Mouse (Mus musculus): ENCODE measurements around the gene Cldn13. TPM values are rescaled to one million over a fixed set of nuclear protein-coding genes. Genes with fewer than 3 reads are reported as not detected.

The Cldn13 gene
- not detected for polyA plus RNA-seq (2012; fragmentation: generic; extraction: Trizol)

GRCm38 (mm10) chr5:134915311-134915710 lies at the start of gene Cldn13:
Gene Cldn13, minus strand, starts transcription at chr5:134915526.

GRCm38 (mm10) chr5:134946857-134947255 lies 31.5 kb upstream of the Cldn13 start, which contains the start of gene Cldn4:
Gene Cldn4, minus strand, starts transcription at chr5:134946934.

GRCm38 (mm10) chr5:134932179-134932902 lies 17.0 kb upstream of the Cldn13 start, which contains the start of gene Mettl27:
Gene Mettl27, plus strand, starts transcription at chr5:134932368.

GRCm38 (mm10) chr5:134906633-134907032 lies 8.7 kb downstream of the Cldn13 start, which contains the start of gene Tmem270:
Gene Tmem270, minus strand, starts transcription at chr5:134906733.

Other genes starting within 250 kb of the Cldn13 start
- 10 to 100 TPM in 1 of 2 experiments, 1 to 10 TPM in 1; 8.8 to 10.6 TPM for gene Limk1, start 226.9 kb downstream of the Cldn13 start, polyA plus RNA-seq (2012; fragmentation: generic; extraction: Trizol)
- 10 to 100 TPM in 1 of 2 experiments, under 1 TPM in 1; 0.04 to 12.8 TPM for gene Eln, start 168.2 kb downstream of the Cldn13 start, polyA plus RNA-seq (2012; fragmentation: generic; extraction: Trizol)
- gene Tmem270, start 8.8 kb downstream of the Cldn13 start, polyA plus RNA-seq (2012; fragmentation: generic; extraction: Trizol) = not detected
- 10 to 100 TPM in 1 of 2 experiments, 1 to 10 TPM in 1; 4.0 to 32.3 TPM for gene Mettl27, start 16.8 kb upstream of the Cldn13 start, polyA plus RNA-seq (2012; fragmentation: generic; extraction: Trizol)
- gene Cldn4, start 31.4 kb upstream of the Cldn13 start, polyA plus RNA-seq (2012; fragmentation: generic; extraction: Trizol) = not detected
- not detected for gene Cldn3, start 70.7 kb upstream of the Cldn13 start, polyA plus RNA-seq (2012; fragmentation: generic; extraction: Trizol)
- 10 to 100 TPM; 30.4 to 30.8 TPM for gene Abhd11, start 93.6 kb upstream of the Cldn13 start, polyA plus RNA-seq (2012; fragmentation: generic; extraction: Trizol)
- 1 to 10 TPM; 1.6 to 5.4 TPM for gene Stx1a, start 108.0 kb upstream of the Cldn13 start, polyA plus RNA-seq (2012; fragmentation: generic; extraction: Trizol)
- gene Dnajc30, start 148.7 kb upstream of the Cldn13 start, polyA plus RNA-seq (2012; fragmentation: generic; extraction: Trizol) = 10 to 100 TPM; 23.6 to 34.4 TPM
- gene Bud23, start 149.4 kb upstream of the Cldn13 start, polyA plus RNA-seq (2012; fragmentation: generic; extraction: Trizol) = 10 to 100 TPM; 29.7 to 34.2 TPM
- 10 to 100 TPM in 1 of 2 experiments, 1 to 10 TPM in 1; 4.9 to 16.4 TPM for gene Vps37d, start 162.7 kb upstream of the Cldn13 start, polyA plus RNA-seq (2012; fragmentation: generic; extraction: Trizol)
- gene Mlxipl, start 174.4 kb upstream of the Cldn13 start, polyA plus RNA-seq (2012; fragmentation: generic; extraction: Trizol) = not detected
- gene Tbl2, start 234.1 kb upstream of the Cldn13 start, polyA plus RNA-seq (2012; fragmentation: generic; extraction: Trizol) = 10 to 100 TPM in 1 of 2 experiments, 1 to 10 TPM in 1; 6.8 to 10.3 TPM